Mouse (Mus musculus) stomach, postnatal 0 days (tissue): ENCODE measurements around the gene Lat2.

ENCODE experiments used
- CTCF ChIP-seq: IDR thresholded peaks from 2 replicates; pipeline ENCODE4 v1.5.1; 2016; ENCODE audit warnings: antibody characterized with exemption, low read depth, mild to moderate bottlenecking, moderate library complexity
- EP300 ChIP-seq: optimal IDR thresholded peaks from 2 replicates; pipeline ENCODE3; 2016; ENCODE audit warnings: antibody characterized with exemption

GRCm38 (mm10) chr5:134607121-134607520, 7.7 kb downstream of the Lat2 start:
- no peak for TF ChIP-seq CTCF
- TF ChIP-seq EP300, result no peak
